Mouse (Mus musculus) fat pad, adult 2 months (tissue): Measurements from ENCODE around the gene Ephb1.

Source experiments
- DNase-seq: peaks from one replicate; pipeline ENCODE4 v3.0.0-alpha.2; 2011; ENCODE audit warnings: low read depth, low spot score; ENCODE audit errors: extremely low read depth

The Ephb1 gene

DNA sequence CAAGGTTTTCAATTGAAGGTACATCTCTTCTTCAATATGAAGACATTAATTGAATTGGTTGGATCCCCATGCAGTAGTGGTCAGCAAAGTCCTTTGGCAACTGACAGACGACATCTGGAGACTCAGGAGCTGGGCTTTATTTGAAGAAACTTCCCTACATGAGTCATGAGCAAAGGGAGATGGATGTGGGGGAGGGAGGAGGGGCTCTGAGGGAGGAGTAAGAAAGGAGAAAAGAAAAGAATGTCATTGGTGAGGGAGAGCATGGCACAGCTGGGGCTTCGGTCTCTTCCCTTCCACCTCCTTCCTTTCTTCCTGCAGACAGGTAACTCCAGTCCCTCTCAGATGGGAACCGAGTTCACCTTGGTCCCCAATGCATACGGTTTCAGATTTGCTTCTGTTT lies 431.6 kb downstream of the Ephb1 start:
- DNase-seq, result no peak

- DNase-seq, result no peak
These were observed 435.2 kb downstream of the Ephb1 start for GRCm38 (mm10) chr9:101919324-101919723.

DNA sequence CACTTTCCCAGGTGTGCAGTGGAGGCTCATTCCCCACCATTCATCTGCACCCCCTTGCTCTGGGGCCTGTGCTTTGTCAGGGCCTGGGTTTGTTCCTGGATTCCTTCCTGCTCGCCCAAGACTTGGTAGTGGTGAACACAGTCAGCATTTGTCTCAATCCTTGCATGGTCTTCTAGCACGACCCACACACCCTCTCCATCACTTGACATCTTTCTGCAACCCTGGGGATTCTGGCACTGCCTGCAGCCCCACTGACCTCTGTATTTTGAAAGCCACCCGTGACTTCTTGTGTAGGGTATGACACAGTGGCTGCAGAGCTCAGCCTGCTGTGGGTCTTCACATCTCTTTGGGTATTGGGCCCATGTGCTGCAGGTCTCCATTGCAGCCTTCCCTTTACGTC lies 435.7 kb downstream of the Ephb1 start:
- no peak for DNase-seq

DNA sequence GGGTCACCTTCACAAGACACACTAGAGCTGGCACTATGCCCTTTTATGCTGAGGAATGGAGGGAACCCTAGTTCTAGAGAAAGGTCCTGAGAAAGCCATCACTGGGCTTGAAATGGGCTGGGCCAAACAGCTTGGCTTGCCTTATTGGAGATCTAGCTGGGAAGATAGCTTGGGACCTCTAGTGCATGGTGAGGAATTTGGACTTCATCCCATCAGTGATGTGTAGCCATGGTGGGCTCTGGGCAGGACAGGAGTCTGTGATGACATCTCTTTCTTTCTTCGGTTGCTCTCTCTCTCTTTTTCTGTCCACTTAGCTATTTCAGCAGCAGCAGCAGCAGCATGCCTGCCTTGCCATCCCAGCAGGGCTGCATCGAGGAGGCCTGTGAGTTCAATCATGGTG lies 439.4 kb downstream of the Ephb1 start:
- no peak for DNase-seq

DNA sequence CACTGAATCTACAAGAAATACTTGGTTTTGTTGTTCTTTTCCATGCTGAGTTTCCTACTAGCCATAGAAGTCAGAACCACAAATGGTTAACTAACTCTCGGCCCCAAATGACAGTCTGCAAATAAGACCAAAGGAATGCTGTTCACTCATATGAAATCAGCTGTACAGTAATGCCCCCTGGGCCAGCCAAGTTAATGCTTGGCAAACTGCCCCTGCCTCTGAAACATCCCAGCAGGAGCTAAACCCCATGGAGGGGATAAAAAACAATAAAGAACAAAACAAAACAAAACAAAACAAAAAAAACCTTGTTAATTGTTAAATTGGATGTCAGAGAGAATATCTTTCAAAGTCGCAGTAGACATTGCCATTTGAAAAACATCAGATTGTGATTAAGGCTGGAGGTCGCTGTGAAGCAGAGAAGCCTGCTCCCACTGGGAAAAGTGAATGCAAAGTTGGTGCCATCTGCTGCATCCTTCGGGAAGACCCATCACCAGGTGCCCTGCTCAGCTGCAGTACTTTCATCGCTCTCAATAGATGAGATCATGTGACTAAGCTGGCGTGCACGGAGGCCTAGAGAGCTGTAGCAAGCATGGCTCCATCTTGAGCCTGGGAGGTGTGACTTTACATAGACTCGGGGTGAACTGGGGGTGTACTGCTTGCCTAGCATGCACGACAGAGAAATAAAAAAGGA lies 443.2 kb downstream of the Ephb1 start:
- DNase-seq, result no peak

DNA sequence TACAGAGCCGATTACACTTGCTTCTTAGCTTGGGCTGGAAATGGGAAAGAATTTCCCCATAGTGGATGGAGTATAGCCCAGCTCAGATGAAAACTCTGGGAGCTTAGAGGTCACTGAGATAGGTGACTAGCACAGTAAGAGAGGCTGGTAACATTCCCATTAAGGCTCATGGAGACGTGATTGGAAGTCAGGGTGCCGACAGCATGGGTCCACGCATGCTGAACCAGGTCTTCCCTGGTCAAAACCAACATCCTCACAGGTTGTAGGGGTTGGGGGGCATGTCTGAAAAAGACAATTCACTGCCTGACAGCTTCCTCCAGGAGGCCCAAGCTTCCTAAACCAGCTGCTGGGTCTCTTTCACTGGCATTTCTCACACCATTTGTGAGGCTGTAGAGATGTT lies 445.0 kb downstream of the Ephb1 start:
- DNase-seq, result no peak

GRCm38 (mm10) chr9:101908849-101909248 lies 445.6 kb downstream of the Ephb1 start:
- no peak for DNase-seq

- DNase-seq, result no peak
These were observed 446.7 kb downstream of the Ephb1 start for GRCm38 (mm10) chr9:101907747-101908255.

- DNase-seq, result no peak
These were observed 451.1 kb downstream of the Ephb1 start for GRCm38 (mm10) chr9:101903406-101903805.

GRCm38 (mm10) chr9:101897851-101898250 lies 456.6 kb downstream of the Ephb1 start:
- DNase-seq, result no peak

DNA sequence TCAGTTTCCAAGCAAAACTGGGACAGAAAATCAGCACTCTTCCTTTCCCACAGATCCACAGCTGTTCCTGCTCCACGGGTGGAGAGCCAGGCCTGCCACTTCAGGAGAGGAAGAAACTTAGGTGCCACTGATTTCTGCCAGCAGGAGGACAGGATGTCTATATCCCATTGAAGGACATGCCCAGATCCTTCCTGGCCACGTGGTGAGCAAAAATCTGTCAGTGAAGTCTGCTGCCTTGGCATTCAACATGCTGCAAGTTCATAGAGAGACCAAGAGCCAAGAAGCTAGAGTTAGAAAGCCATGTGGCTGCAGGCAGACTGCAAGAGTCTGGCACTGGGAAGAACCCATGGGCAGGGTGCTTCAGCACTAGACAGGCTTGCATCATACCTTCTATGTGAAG lies 471.2 kb downstream of the Ephb1 start:
- no peak for DNase-seq

- DNase-seq, result no peak
These were observed 477.1 kb downstream of the Ephb1 start for GRCm38 (mm10) chr9:101877109-101877987.

DNA sequence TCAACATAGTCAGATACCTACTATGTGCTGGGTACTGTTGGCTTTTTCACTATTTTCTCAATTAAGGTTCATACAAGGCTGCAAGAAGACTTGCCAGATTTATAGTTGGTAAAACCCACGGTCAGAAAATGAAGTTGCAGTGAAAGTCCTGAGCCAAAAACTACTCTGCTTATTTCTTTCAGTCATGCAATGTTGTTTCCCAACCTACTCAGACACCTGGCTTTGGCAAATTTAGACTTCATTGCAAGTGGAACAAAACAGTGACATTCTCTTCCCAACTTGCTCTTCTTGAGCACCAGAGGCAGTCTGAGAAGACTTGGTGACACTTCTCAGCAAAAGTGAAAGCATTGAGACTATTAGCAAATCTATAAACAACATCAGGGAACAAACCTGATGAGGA lies 479.2 kb downstream of the Ephb1 start:
- DNase-seq, result no peak
